Mouse (Mus musculus): ENCODE data around the gene Pdcd4.

- TF ChIP-seq CTCF (IDR thresholded peaks at IDR 0.05; ENCODE audit: low read depth) (no peak), EP300 (IDR thresholded peaks at IDR 0.05; ENCODE audit: low read depth) (no peak)
These were observed 36.2 kb upstream of the Pdcd4 start for GRCm38 (mm10) chr19:53855781-53856180.
